Mouse (Mus musculus) liver, embryonic 15.5 days (tissue): Measurements from ENCODE around the gene Klhdc7b. TPM values are rescaled to one million over a fixed set of nuclear protein-coding genes. Genes with fewer than 3 reads are reported as not detected.
"Not testable (repeated sequence)": the region's sequence is repeated elsewhere in the genome, so short reads cannot be mapped to it uniquely, and the experiment has no call there.

Source experiments
- ATAC-seq: fragments of 200-750 bp; cut with Nextera tagmentation; 2 replicates; pipeline ENCODE4 v1.8.0; 2017; ENCODE audit warnings: moderate number of reproducible peaks, mild to moderate bottlenecking, moderate library complexity; ENCODE audit not compliant: insufficient read depth
- H3K27ac ChIP-seq: fragments of 300-500 bp; sonication (generic); replicated peaks from 2 replicates; pipeline ENCODE4 v1.5.1; 2015; ENCODE audit warnings: mild to moderate bottlenecking, inconsistent platforms
- H3K27me3 ChIP-seq: fragments of 300-500 bp; sonication (generic); 2 replicates; pipeline ENCODE4 v1.6.1; 2015; ENCODE audit warnings: mild to moderate bottlenecking, inconsistent platforms
- H3K36me3 ChIP-seq: fragments of 300-500 bp; sonication (generic); replicated peaks from 2 replicates; pipeline ENCODE4 v1.6.1; 2015; ENCODE audit warnings: moderate library complexity, mild to moderate bottlenecking, inconsistent platforms
- H3K4me1 ChIP-seq: fragments of 300-500 bp; sonication (generic); replicated peaks from 2 replicates; pipeline ENCODE4 v1.6.1; 2015; ENCODE audit warnings: inconsistent platforms
- H3K4me2 ChIP-seq: fragments of 300-500 bp; sonication (generic); 2 replicates; pipeline ENCODE4 v1.6.1; 2015; ENCODE audit warnings: moderate library complexity, mild to moderate bottlenecking, inconsistent platforms
- H3K4me3 ChIP-seq: fragments of 300-500 bp; sonication (generic); replicated peaks from 2 replicates; pipeline ENCODE4 v1.5.1; 2015; ENCODE audit warnings: mild to moderate bottlenecking, inconsistent platforms
- H3K9ac ChIP-seq: fragments of 300-500 bp; sonication (generic); 2 replicates; pipeline ENCODE4 v1.6.1; 2015; ENCODE audit warnings: moderate library complexity, mild to moderate bottlenecking, inconsistent platforms
- H3K9me3 ChIP-seq: fragments of 300-500 bp; sonication (generic); replicated peaks from 2 replicates; pipeline ENCODE4 v1.6.1; 2016; ENCODE audit warnings: inconsistent platforms
- WGBS: fragments of 180-500 bp; shearing (Covaris S2); methylation state at CpG from one replicate; pipeline ENCODE4 v1.1.7; 2015; ENCODE audit warnings: mixed read lengths; ENCODE audit not compliant: insufficient replicate concordance; 5-methylcytosine and 5-hydroxymethylcytosine counted together
- polyA plus RNA-seq: library from polyadenylated mRNA; unstranded; fragments of >200 nt; fragmentation: Nextera tagmentation; extraction: Ambion mirVana; gene quantifications from 2 replicates; pipeline ENCODE4 v1.2.1, GENCODE M21; 2015

Gene Klhdc7b
- polyA plus RNA-seq, 1 experiment from 2014 or later, result not detected

DNA sequence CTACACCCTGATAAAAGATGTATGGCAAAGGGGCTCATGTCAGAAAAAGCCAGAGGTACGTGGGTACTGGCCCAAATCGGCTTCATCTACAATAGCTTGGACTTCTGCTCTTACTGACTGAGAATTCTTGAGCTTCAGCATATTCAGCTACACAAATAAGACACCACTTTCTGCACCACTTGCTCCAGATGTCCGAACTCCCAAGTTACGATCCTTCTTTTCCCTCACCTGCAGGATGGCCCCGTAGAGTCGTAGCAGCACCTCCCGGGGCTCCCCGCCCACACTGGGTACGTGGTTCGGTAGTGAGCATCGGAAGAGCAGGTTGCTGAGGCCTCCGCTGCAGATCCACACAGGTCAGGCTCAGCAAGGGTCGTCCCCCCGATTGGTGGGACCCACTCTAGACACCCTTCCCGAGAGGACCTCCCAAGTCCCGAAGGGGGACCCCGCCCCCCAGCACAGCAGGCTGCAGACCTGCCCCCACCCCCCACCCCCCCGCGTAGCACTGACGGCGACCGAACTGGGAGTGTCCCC is 44.2 kb downstream of the Klhdc7b start:
- Histone ChIP-seq H3K4me1 (peaks cover 36% of the 10 kb centered on the region), H3K9ac (peak overlapping the region; percentile 84), H3K4me2 (peak overlapping the region; percentile 90), H3K36me3 (peaks cover 27% of the 10 kb centered on the region), H3K4me3 (peak overlapping the region; percentile 85), H3K27me3 (no peaks in the 10 kb centered on the region), H3K9me3 (no peaks in the 10 kb centered on the region), H3K27ac (peak overlapping the region; percentile 100)
- WGBS, result 8% methylated on average over 22 of the region's 22 CpGs
- ATAC-seq, result peak; percentile 1; the same call in 1 of the 2 replicates

GRCm38 (mm10) chr15:89429352-89430221 is 44.9 kb downstream of the Klhdc7b start, which contains the start of the genes C730034F03Rik, Gm44502 and Chkb:
C730034F03Rik (plus strand) TSS chr15:89429589.
Gm44502 (minus strand) TSS chr15:89429696.
Chkb (minus strand) TSS chr15:89429908.
- Histone ChIP-seq H3K4me1 (peaks cover 40% of the 10 kb centered on the region), H3K27ac (peak within 1 kb of the TSS; percentile 100), H3K9ac (peak within 1 kb of the TSS; percentile 84), H3K36me3 (peaks cover 27% of the 10 kb centered on the region), H3K4me2 (peak within 1 kb of the TSS; percentile 90), H3K27me3 (no peaks in the 10 kb centered on the region), H3K4me3 (peak within 1 kb of the TSS; percentile 85), H3K9me3 (no peaks in the 10 kb centered on the region)
- ATAC-seq, result peak; percentile 94
- WGBS, result under 1% methylated on average over 70 of the region's 70 CpGs

DNA sequence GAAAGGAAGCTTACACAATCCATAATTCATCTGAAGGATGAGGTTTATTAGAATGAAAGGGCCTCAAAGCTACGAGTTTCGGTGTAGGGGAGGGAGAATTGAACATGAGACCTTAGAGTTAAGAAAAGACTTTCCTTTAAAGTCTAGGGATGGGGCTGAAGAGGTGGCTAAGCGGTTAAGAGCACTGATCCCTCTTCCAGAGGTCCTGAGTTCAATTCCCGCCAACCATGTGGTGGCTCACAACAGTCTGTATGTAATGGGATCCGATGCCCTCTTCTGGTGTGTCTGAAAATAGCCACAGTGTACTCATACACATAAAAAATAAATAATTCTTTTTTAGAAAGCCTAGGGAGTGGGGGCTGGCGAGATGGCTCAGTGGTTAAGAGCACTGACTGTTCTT is 45.6 kb downstream of the Klhdc7b start:
- Histone ChIP-seq H3K9me3 (no peaks in the 10 kb centered on the region), H3K9ac (peak overlapping the region; percentile 84), H3K36me3 (peaks cover 27% of the 10 kb centered on the region), H3K27me3 (no peaks in the 10 kb centered on the region), H3K4me2 (peak overlapping the region; percentile 90), H3K4me1 (peaks cover 37% of the 10 kb centered on the region), H3K4me3 (peak overlapping the region; percentile 85), H3K27ac (peak overlapping the region; percentile 100)
- no peak for ATAC-seq
- WGBS, result 33% methylated on average over 6 of the region's 6 CpGs

- Histone ChIP-seq H3K4me2 (peak overlapping the region; percentile 90), H3K36me3 (peaks cover 25% of the 10 kb centered on the region), H3K4me3 (peak overlapping the region; percentile 85), H3K4me1 (peaks cover 33% of the 10 kb centered on the region), H3K9ac (0 out of 2 replicates have a peak overlapping the region, but pooled peaks have one; percentile 9)
- not testable (repeated sequence) for ATAC-seq, H3K9me3 ChIP-seq, H3K27me3 ChIP-seq, H3K27ac ChIP-seq
- WGBS, result 52% methylated on average over 9 of the region's 9 CpGs
These were observed 46.1 kb downstream of the Klhdc7b start for GRCm38 (mm10) chr15:89430771-89431170.

DNA sequence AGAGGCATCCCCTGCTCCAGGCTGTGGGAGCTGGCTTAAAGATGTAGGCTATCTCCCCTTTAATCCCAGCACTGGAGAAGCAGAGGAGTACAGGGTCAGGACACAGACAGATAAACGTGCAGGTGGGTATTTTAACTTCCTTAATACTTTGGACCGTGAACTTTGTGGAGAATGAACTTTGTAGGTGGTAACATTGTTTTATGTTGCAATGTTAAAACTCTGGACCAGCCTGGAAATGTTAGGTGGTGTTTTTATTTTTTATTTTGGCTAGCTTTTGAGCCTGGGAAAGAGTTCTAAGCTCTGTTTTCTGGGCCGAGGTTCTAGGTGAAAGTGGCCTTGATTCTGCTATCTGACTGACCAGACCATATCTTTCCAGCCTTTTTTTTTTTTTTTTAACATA is 46.6 kb downstream of the Klhdc7b start:
- no peak for ATAC-seq
- Histone ChIP-seq H3K9ac (0 out of 2 replicates have a peak overlapping the region, but pooled peaks have one; percentile 9), H3K36me3 (peaks cover 20% of the 10 kb centered on the region), H3K4me1 (peaks cover 32% of the 10 kb centered on the region), H3K4me2 (0 out of 2 replicates have a peak overlapping the region, but pooled peaks have one; percentile 90), H3K9me3 (no peaks in the 10 kb centered on the region), H3K4me3 (peak overlapping the region; percentile 85; the same call in 1 of the 2 replicates), H3K27ac (no peak overlapping the region), H3K27me3 (no peaks in the 10 kb centered on the region)
- 67% methylated on average over 3 of the region's 3 CpGs for WGBS

- no peaks in the 10 kb centered on the region for H3K27me3 ChIP-seq
- no peak overlapping the region for H3K27ac ChIP-seq
- WGBS, result 76% methylated on average over 6 of the region's 6 CpGs
- no peak for ATAC-seq
- H3K4me1 ChIP-seq, result peaks cover 32% of the 10 kb centered on the region
- no peak overlapping the region for H3K4me3 ChIP-seq
- H3K9ac ChIP-seq, result no peak overlapping the region
- H3K4me2 ChIP-seq, result no peak overlapping the region
- no peaks in the 10 kb centered on the region for H3K9me3 ChIP-seq
- peaks cover 15% of the 10 kb centered on the region for H3K36me3 ChIP-seq
These were observed 47.1 kb downstream of the Klhdc7b start for GRCm38 (mm10) chr15:89431806-89432205.

- H3K27me3 ChIP-seq, result no peaks in the 10 kb centered on the region
- no peaks in the 10 kb centered on the region for H3K9me3 ChIP-seq
- peaks cover 4% of the 10 kb centered on the region for H3K36me3 ChIP-seq
- WGBS, result 66% methylated on average over 4 of the region's 4 CpGs
- no peak overlapping the region for H3K27ac ChIP-seq
- ATAC-seq, result no peak
- H3K4me1 ChIP-seq, result peaks cover 31% of the 10 kb centered on the region
- H3K9ac ChIP-seq, result no peak overlapping the region
- no peak overlapping the region for H3K4me2 ChIP-seq
- H3K4me3 ChIP-seq, result no peak overlapping the region
These were observed 48.2 kb downstream of the Klhdc7b start for GRCm38 (mm10) chr15:89432946-89433345.

DNA sequence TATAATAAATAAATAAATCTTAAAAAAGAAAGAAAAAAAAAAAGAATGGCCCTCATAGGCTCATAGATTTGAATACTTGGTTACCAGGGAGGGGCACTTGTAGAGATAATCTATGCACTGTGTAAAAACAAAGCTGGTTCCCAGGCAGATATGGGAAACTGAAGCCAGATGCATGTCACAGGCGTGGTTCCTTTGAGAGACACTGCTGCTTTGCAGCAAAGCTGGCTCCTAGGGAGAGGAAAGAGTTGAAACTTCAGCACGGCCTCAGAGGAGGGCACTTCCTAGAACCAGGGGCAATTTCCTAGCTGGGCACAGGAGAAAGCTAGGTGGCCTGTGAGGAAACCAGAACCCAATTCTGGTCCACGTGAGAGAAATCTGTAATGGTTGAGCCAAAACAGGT is 49.4 kb downstream of the Klhdc7b start:
- H3K27ac ChIP-seq, result no peak overlapping the region
- H3K36me3 ChIP-seq, result no peaks in the 10 kb centered on the region
- no peak overlapping the region for H3K4me3 ChIP-seq
- no peaks in the 10 kb centered on the region for H3K27me3 ChIP-seq
- H3K9me3 ChIP-seq, result no peaks in the 10 kb centered on the region
- no peak overlapping the region for H3K4me2 ChIP-seq
- WGBS, result 45% methylated on average over 3 of the region's 3 CpGs
- ATAC-seq, result no peak
- peaks cover 20% of the 10 kb centered on the region for H3K4me1 ChIP-seq
- no peak overlapping the region for H3K9ac ChIP-seq

- H3K9ac ChIP-seq, result no peak overlapping the region
- no peak for ATAC-seq
- H3K27ac ChIP-seq, result no peak overlapping the region
- H3K4me1 ChIP-seq, result peaks cover 12% of the 10 kb centered on the region
- H3K4me3 ChIP-seq, result no peak overlapping the region
- WGBS, result 77% methylated on average over 5 of the region's 5 CpGs
- H3K36me3 ChIP-seq, result no peaks in the 10 kb centered on the region
- H3K4me2 ChIP-seq, result no peak overlapping the region
- H3K9me3 ChIP-seq, result no peaks in the 10 kb centered on the region
- no peaks in the 10 kb centered on the region for H3K27me3 ChIP-seq
These were observed 51.2 kb downstream of the Klhdc7b start for GRCm38 (mm10) chr15:89435878-89436277.
